Mouse (Mus musculus): ENCODE results near the gene Nudcd3.

Nudcd3 gene

DNA sequence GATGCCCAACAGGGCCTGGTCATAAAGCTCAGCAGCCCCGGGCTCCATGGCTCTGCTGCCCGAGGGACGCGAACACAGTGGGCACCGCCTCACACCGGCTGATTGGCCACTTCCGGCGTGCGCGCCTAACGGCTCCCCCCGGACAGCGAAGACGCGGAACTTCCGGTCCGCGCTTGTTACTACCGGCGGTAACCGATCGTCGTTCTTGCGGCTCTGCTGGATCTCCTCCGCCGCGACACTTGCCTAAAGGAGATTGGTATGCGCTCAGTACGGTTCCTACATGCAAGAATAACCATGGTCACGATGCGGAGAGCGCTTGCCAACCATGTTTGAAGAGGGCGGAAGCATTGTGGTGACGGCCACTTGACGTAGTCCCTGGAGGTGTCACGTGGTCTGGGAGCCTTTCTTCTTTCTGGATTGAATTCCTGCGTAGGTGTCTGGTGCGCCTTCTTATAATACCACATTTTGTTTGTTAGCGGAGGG lies at the start of gene Nudcd3:
Gene Nudcd3 (minus strand): TSS at position 329 of the 483 bp plus-strand sequence.
- DNase-seq (ENCODE audit: low read depth, low spot score): peak; percentile 72

DNA sequence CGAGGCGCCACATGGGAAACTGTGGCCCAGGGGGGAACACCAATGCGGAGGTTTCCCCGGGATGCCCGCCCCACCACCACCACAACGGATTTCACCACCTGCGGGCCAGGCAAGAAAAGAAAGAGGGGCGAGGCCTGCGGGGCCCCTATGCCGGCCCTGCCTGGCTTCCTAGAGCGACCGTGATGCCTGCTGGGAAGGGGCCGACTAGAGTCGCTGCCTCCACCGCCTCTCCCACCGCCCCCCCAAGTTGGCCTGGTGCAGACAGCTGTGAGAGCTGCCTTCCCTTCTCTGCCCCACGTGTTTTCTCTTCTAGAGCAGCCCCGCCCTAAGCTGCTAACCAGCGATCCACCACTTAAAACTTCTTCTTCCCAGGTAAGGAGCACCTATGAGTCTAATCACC lies 44.5 kb upstream of the Nudcd3 start:
- DNase-seq (ENCODE audit: low read depth, low spot score): no peak

DNA sequence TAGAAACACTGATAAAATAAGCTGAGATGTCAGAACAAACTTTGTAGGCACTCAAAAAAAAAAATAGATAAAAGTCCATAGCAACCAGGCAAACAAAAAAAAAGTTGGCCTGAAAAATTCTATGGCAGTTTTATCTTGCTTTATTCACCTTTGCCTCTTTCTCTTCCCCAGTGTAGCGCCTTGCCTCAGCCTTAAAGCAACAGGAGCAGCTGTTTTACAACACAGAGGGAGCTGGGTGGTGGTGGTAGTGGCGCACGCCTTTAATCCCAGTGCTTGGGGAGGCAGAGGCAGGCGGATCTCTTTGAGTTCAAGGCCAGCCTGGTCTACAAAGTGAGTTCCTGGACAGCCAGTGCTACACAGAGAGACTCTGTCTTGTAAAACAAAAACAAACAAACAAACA lies 32.8 kb upstream of the Nudcd3 start:
- DNase-seq (ENCODE audit: low read depth, low spot score): no peak

DNA sequence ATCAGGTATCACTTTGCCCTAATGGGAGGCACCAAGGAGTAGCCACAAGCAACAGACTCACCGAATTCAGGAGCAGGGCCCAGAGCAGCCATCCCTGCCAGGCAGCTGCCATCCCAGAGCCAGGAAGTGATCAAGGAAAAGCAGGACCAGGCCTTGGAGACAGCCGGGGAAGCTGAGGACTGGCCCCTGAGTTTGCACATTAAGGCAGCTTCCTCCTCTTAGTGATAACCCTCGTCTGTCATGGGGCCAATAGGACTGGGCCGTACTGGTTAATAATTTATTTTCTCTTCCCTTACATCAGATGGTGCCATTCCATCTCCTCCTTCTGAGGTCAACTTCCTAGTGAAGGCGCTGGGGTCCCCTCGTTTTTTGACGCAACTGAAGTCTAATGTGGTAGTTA lies 29.8 kb upstream of the Nudcd3 start, which contains the start of gene Npc1l1:
Gene Npc1l1 (minus strand): TSS at position 132 of the 400 bp plus-strand sequence.
- DNase-seq (ENCODE audit: low read depth, low spot score): no peak

DNA sequence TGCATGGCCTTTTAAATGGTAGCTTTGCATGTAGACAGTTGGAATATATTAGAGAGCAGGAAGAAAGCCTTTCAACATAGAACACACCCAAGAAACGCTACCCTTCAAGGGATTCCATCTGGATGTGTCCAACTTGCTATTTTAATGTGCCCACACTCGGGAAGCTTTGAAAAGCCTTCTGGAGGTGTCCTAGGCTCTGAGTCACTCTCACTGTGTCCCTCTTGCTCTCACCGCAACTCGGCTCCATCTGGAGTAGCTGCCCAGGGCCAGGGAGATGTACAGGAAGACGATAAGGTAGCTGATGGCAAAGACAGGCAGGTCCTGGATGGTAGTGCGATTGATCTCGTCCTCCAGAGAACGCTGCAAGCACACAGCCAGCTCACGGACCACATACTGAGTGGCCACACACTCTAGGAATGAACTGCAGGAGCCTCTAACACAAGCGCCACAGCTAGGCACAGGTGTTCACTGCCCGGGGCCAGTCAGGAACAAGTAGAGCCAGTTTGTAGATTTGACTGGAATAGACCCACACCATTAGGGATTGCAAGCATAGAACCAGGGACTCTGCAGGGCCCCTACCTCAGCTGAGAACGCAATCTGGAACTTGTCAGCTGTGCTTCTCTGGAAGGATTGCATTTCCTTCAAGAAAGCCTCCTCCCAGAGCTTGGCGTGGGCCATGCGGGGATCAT lies 24.5 kb upstream of the Nudcd3 start:
- DNase-seq (ENCODE audit: low read depth, low spot score): no peak

DNA sequence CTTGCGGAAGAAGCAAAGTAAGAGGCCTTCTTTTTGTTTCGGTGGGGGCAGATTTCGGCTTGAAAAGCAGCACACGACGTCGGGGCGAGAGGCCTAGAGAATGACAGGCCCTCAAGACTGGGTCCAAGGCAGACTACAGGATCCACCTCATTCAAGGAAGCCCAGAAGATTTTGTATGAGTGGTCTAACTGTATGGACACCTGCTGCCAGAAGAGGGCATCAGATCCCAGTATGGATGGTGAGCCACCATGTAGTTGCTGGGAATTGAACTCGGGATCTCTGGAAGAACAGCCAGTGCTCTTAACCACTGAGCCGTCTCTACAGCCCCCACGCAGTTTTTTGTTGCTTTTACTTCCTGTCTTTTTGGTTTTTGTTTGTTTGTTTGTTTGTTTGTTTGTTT lies 22.0 kb upstream of the Nudcd3 start:
- no peak for DNase-seq (ENCODE audit: low read depth, low spot score)

DNA sequence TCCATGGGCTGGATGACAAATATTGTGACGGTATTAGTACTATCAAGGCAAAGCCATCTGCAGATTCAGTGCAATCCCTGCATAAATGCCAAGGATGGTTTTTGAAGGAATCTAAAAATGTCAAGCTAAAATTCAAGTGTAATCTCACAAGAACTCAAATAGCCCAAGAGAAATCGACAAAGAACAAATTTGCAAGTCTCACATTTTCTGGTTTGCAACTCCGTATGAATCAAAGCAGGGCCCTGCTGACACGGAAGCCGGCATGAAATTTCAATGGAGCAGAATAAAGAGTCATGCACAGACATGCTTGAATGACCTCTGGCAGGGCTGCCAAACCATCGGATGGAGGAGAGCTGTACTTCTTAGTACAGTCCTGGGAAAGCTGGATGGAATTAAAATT lies 19.8 kb upstream of the Nudcd3 start:
- DNase-seq (ENCODE audit: low read depth, low spot score): no peak

DNA sequence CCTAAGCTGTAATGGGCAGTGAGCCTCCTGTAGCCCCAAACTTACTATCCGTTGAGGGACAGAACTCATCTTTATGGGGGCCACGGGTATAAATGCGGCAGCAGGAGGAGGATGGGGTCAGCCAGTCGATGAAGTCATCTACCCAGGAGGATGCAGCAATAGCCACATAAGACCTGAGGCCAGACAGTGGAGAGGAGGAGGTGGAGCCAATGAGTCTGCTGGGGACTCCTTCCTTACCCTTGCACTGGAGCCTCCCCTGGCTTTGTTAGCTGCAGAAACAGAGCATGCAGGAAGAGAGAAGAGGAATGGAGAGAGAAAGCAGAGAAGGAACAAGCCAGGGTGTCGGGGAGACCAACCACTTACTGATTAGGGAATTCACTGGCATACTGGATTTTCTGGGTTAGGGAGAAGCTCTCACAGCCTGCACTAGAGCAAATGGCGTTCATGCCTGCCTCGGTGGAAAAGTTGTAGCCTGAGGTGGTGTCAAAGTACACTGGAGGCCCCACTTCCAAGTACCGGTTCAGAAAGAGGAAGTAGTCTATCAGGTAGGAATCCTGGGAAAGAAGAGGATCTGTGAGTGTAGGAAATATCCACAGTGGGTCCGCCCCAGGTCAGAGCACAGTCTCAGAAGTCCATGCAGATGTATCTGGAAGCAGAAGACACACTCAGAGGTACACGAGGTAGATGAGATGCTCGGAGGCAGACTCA lies 18.1 kb upstream of the Nudcd3 start:
- DNase-seq (ENCODE audit: low read depth, low spot score): no peak

DNA sequence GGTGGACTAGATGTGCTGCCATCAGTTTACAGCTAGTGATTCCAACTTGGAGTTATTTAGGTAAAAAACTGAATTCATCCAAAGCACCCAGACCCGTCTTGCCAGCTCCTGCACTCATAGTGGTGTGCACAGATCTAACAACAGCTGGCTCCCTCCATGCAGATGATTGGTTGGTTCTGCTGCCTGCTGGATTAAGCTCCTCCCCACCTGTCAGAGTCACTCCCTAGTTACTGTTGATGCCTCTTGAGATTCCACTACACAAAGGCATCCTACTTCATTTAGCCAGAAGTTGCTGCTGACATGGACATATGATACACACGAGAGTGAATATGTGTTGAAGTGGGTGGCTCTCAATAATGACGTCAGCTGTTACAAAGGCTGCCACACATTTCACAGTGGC lies 16.6 kb upstream of the Nudcd3 start:
- no peak for DNase-seq (ENCODE audit: low read depth, low spot score)

DNA sequence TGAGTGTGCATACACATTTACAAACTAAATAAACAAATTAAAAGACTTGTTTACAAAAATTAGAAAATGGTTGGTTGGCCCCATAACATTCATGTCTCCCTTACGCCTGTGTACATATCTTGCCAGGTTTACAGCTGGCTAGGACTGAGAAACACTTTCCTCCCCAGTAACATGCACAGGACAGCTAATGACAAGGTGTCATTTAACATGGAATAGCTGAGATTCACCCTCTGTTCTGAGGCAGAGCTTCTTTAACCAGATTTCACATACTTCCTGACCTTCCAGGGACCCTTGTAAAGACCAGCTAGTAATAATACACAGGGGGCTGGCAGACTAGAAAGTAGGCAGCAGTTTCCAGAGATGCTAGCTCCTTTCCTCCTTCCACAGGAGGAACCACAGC lies 7.9 kb upstream of the Nudcd3 start:
- DNase-seq (ENCODE audit: low read depth, low spot score): no peak

DNA sequence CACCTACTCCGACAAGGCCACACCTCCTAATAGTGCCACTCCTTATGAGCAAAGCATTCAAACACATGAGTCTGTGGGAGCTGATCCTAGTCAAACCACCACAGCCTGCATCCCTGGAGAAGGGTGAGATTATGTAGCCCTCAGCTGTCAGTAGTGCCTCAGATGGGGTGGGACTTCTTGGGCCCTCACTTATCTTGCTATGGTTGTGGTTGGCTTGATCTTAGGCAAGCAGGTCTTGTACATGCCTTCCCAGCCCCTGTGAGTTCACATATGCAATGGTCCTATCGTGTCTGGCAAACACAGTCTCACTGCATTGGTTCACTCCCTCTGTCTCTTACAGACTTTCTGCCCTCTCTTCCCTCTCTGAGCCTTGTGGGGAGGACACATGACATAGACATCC lies 6.9 kb upstream of the Nudcd3 start:
- DNase-seq (ENCODE audit: low read depth, low spot score): no peak

DNA sequence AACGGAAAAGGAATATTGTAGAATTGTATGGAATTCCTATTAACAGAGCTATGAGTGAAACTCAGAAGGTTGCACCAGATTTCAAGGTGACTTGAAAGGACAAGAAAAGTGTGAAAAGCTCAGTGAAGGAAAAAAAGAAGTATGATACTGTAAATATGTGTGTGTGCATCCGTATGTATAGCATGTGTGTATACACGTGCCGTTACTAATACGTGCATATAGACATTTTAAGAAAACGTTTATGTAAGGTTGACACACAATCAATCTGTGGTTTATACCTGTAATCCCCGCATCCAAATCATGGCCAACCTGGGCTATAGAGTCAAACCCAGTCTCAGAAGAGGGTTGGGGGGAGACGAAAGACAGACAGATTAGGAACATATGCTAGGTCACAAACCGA lies 355 bp upstream of the Nudcd3 start:
- DNase-seq (ENCODE audit: low read depth, low spot score): no peak

DNA sequence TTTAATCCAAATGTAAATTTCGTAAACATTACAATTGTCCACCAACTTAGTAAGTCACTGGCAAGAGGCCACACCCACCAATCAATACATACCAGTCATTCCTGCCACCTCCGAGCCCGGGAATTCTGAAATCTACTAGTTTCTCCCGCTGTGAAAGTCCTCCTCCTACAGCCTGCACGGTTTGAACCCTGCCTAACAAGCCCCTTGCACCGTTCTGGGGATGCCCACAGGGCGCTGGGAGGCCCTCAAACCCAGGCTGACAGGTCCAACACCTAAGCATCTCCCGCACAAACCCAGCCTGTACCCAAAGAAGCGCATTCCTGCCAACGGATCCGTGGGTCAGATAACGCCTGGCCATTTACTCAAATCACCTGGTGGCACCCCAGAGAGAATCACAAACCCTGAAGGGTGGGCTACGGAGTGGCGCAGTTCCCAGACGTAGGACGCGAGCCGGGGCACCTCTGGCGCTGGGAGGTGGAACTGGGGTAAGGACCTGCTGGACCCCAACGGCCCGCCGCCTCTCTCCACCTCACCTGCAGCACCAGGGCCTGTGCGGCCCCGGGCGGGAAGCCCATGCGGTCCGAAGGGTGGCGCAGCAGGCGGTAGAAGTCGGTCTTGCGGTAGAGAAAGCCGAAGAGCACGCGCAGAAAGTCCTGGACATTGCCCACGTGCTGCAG lies 667 bp downstream of the Nudcd3 start, which contains the start of gene A730071L15Rik:
Gene A730071L15Rik (plus strand): TSS at position 620 of the 677 bp plus-strand sequence.
- peak; percentile 20 for DNase-seq (ENCODE audit: low read depth, low spot score)

DNA sequence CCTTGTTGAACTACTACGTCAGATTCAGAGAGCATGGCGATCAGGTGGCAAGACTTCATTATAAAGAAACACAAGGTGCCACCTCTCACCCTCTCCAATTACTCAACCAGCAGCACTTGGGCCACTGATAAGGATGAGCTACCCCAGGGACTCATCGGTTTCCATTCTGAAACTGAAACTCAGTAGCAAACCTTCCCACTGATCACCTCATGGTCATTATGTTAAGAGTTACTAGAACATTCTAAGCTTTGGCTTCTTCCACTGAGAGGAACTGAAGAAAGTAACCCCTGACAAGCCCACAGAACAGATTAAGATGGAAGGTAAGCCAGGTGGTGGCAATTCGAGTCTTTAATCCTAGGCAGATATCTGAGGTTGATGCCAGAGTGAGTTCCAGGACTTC lies 1.8 kb downstream of the Nudcd3 start:
- no peak for DNase-seq (ENCODE audit: low read depth, low spot score)

DNA sequence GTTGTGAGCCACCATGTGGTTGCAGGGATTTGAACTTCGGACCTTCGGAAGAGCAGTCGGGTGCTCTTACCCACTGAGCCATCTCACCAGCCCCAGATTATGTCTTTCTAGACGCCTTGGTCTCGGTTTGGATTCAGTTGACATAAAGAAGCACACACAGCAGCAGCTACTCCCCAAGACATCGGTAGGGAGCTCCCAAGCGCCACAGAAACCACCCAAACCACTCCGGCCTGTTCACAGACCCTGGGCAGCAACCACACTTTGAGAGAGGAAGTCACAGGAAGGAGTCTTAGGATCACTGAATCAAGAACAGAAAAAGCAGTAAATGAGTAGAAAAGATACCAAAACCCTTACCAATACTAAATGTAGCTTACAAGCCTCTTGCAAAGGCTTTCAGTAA lies 3.4 kb downstream of the Nudcd3 start:
- no peak for DNase-seq (ENCODE audit: low read depth, low spot score)

DNA sequence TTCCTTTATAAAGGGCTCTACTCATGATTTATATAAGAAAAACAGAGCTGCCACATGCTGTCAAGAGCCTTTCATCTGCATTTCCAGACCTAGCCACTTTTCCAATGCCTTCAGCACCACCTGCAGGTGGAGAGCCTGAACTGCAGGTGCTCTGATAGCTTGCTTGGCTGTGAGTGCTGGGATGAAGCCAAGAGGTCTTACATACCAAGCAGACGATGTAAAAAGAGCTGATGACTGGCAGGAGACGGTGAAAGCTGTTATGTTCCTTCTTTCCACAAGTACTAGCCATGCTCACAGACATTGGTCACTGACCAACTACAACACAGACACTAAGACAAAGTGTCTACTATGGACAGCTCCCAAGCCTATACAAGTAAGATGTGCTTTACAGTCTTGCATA lies 12.3 kb downstream of the Nudcd3 start:
- peak; percentile 52 for DNase-seq (ENCODE audit: low read depth, low spot score)

DNA sequence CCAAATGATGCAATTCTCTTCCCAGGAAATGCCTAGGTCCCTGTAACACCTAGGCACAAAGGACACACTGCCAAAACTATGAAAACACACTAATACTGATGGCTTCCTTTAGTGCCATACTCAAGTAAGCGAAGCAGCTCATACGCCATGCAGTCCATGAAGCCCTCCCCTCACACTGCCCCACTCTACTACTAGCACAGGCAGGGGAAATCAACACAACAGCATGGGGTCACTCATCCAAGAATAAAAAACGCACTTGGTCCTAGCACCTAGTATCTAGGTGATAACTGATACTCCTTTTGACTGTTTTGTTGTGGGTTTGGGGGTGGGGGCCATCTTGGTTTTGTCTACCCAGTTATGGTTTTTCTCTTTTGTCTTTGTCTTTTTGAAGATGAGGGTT lies 12.8 kb downstream of the Nudcd3 start:
- DNase-seq (ENCODE audit: low read depth, low spot score): no peak

DNA sequence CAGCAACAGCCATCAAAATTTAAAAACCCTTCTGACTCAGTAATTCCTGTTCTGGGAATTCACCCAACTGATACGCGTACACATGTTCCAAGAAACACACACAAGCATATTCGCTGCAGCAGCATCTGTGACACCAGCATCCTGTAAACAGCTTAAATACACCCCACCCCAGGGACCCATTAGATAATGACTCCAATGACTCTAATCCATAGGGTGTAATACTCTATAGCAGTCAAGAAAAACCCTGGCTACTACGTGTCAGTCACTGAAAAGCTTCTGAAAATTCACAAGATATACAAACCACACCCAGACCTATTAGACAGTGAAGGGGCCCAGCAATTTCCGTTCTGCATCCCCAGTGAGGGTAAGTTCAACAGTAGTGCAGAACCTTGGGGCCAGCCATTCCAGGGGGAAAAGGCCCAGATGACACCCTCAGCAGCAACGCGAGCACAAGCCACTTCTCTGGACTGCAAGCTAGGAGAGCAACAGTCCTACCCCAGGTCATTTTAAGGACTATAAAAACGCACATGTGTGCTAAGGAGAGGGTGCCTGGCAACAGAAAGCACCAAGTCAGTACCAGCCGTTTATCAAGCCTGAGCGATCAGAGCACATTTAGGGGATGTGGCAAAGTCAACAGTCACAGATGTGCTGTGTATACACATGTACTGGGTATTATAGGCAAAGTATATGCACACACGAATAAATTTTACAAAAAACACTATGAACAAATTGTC lies 15.8 kb downstream of the Nudcd3 start:
- DNase-seq (ENCODE audit: low read depth, low spot score): no peak

DNA sequence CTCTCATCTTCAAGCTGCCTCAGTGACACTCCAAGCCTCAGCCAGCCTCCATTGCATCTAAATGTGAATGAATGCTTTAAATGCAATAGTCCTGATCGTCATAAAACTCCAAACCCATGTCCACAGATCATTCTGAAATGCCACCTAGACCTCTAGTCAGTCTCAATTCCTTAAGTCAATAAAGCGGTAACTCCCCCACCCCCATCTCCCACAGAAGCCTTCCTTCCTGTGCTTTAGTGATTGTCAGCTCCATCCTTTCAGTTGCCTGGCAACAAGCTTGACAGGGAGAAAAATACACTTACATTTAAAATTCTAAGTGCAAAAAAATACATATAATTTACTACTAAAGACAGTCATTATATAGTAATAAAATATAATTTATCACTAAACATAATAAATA lies 17.0 kb downstream of the Nudcd3 start:
- DNase-seq (ENCODE audit: low read depth, low spot score): no peak

DNA sequence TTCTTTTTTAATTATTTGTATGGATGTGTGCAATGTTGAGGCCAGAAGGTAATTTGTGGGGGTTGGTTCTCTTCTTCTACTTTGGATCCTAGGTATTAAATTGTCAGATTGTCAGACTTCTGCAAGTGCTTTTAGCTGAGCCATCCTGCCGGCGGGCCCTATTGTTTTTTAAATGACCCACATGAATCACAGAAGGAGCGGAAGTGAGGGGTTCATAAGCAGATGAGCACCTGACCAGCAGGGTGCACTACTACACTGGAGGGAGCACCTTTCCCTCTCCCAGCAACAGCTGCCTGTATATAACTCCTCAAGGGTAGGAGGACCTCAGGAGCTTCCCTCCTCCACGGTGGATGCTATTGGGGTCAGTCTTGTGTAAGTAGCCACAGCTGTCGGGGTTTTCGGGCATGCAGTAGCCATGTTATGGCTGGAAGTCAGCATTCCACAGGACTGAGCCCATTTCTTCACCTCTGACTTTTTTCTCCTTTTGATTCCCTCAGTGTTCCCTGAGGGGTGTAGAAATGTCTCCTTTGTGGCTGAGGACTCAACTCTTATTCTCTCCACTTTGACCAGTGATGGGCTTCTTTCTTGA lies 19.3 kb downstream of the Nudcd3 start:
- peak; percentile 74 for DNase-seq (ENCODE audit: low read depth, low spot score)

DNA sequence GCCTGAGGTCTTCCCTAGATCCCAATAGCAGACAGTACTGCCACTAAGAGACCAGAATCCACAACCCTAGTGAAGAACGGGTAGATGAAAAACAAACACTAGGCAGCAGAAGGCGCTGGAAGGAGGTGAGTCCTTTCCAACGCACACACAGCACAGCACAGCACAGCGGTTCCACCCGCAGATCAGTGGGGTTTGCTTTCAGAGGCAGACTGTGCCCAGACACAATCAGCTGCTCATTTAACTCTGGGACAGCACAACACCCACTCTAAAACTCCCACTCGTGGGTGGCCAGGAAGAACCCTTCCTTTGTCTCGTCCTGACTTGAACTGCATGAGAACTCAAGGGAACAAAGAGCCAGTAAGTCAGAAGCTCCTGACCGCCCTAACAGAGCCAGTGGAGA lies 21.0 kb downstream of the Nudcd3 start:
- DNase-seq (ENCODE audit: low read depth, low spot score): no peak
